Mouse (Mus musculus): Measurements from ENCODE around the gene Ostm1. TPM values are rescaled to one million over a fixed set of nuclear protein-coding genes. Genes with fewer than 3 reads are reported as not detected.

Gene Ostm1
- total and polyA plus RNA-seq, 3 experiments = 4.0 to 60.5 (median 24.5) TPM

DNA sequence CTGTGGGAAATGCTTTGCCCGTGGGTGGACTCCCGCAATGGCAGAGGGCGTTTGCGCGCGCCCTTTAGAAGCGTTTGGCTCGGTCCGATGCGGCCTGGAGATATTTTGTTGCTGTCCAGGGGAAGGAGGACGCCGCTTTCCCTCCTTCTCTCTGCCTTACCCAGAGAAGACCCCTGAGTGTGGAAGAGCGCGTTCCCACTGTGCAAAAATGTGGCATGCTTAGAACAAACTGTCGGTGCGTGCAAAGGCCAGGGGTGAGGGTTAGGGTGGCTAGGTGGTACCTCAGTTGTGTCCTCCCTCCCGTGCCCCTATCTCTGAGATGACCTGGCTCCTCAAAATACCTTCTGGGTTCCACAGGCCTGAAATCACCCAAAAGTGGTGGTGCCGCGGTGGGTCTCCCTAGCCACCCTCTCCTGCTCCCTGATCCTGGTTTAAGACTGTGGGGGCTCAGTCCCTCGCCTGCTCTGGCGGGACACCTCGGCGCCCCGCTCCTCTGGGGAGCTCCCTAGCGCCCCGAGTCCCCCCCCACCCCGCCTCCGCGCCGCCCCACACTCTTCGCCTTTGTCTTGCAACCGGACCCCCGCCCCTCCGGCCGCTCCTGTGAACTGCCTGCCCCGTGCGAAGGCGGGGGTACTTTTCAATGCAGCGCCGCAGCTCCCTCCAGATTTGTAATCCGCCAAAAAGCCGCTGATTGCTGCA lies 48.3 kb downstream of the Ostm1 start:
- Histone ChIP-seq H3K27me3 (ENCODE audit: insufficient read depth, low read length) (peaks cover 78% of the 10 kb centered on the region), H3K4me3 (ENCODE audit: low read depth, low read length) (no peak overlapping the region), H3K9me3 (replicated peaks) (no peaks in the 10 kb centered on the region), H3K4me1 (ENCODE audit: insufficient read depth, low read depth, low read length) (peaks cover 32% of the 10 kb centered on the region), H3K36me3 (replicated peaks) (no peaks in the 10 kb centered on the region)
- no peak for DNase-seq (ENCODE audit: low spot score)
- TF ChIP-seq TAL1 (conservative IDR thresholded peaks at IDR 0.05; ENCODE audit: low read depth, low read length) = no peak
- no peak for TF ChIP-seq GATA2 (IDR thresholded peaks at IDR 0.05; ENCODE audit: borderline replicate concordance, low read depth, low read length)
- no peak for TF ChIP-seq GATA1 (IDR thresholded peaks at IDR 0.05; ENCODE audit: borderline replicate concordance, low read length)
- TF ChIP-seq POLR2AphosphoS5 (IDR thresholded peaks at IDR 0.05; ENCODE audit: insufficient replicate concordance, low read depth, low read length) = no peak
- TF ChIP-seq CTCF (IDR thresholded peaks at IDR 0.05; ENCODE audit: low read depth, low read length) = no peak
- ATAC-seq (ENCODE audit: extremely low read depth, insufficient number of reproducible peaks, low FRiP score, poor library complexity, severe bottlenecking) = no peak

- Histone ChIP-seq H3K36me3 (replicated peaks) (no peaks in the 10 kb centered on the region), H3K9me3 (replicated peaks) (no peaks in the 10 kb centered on the region), H3K4me3 (ENCODE audit: low read depth, low read length) (peak overlapping the region; percentile 71), H3K27me3 (ENCODE audit: insufficient read depth, low read length) (peaks cover 79% of the 10 kb centered on the region), H3K4me1 (ENCODE audit: insufficient read depth, low read depth, low read length) (peaks cover 38% of the 10 kb centered on the region)
- ATAC-seq (ENCODE audit: extremely low read depth, insufficient number of reproducible peaks, low FRiP score, poor library complexity, severe bottlenecking) (no peak), DNase-seq (ENCODE audit: low spot score) (peak; percentile 20)
- TF ChIP-seq POLR2AphosphoS5 (IDR thresholded peaks at IDR 0.05; ENCODE audit: insufficient replicate concordance, low read depth, low read length) (no peak), GATA2 (IDR thresholded peaks at IDR 0.05; ENCODE audit: borderline replicate concordance, low read depth, low read length) (no peak), TAL1 (conservative IDR thresholded peaks at IDR 0.05; ENCODE audit: low read depth, low read length) (no peak), CTCF (IDR thresholded peaks at IDR 0.05; ENCODE audit: low read depth, low read length) (no peak), GATA1 (IDR thresholded peaks at IDR 0.05; ENCODE audit: borderline replicate concordance, low read length) (no peak)
Measured at GRCm38 (mm10) chr10:42632453-42633360, 49.1 kb downstream of the Ostm1 start.

DNA sequence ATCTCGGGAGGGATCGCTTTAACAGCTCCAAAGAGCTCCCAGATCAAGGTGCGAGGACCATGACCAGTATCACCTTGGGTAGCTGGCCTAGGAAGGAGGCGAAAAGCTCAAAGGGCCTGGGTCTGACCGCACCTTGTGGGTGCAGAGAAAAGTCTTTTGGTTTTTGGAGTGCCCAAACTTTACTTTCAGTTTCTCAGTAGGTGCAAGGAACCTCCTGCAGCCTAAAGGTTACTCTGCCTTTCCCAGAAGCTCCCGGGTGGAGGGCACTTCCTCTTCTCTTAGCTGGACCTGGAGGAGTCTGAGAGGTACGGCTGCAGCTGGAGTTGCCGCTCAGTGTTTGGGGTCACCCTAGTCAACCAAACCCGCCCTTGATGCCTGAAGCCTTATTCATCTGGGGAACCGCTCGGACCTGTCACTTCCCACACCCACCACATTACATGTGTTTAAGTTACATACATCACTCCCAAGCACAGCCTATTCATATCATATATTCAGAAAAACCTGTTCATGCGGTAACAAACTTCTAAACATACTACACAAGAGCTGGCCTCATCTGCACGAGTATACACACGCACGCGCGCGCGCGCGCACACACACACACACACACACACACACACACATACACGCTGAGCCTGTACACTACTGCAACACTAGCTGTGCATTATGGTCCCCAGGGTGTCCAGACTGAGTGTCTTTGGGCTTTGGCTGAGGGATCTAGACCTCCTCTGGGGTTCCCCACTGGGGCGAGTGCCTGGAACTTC lies 49.9 kb downstream of the Ostm1 start:
- Histone ChIP-seq H3K36me3 (replicated peaks) (no peaks in the 10 kb centered on the region), H3K9me3 (replicated peaks) (no peaks in the 10 kb centered on the region), H3K4me3 (ENCODE audit: low read depth, low read length) (peak overlapping the region; percentile 71), H3K27me3 (ENCODE audit: insufficient read depth, low read length) (peaks cover 75% of the 10 kb centered on the region), H3K4me1 (ENCODE audit: insufficient read depth, low read depth, low read length) (peaks cover 38% of the 10 kb centered on the region)
- TF ChIP-seq POLR2AphosphoS5 (IDR thresholded peaks at IDR 0.05; ENCODE audit: insufficient replicate concordance, low read depth, low read length) = no peak
- DNase-seq (ENCODE audit: low spot score) (peak; percentile 43), ATAC-seq (ENCODE audit: extremely low read depth, insufficient number of reproducible peaks, low FRiP score, poor library complexity, severe bottlenecking) (no peak)

DNA sequence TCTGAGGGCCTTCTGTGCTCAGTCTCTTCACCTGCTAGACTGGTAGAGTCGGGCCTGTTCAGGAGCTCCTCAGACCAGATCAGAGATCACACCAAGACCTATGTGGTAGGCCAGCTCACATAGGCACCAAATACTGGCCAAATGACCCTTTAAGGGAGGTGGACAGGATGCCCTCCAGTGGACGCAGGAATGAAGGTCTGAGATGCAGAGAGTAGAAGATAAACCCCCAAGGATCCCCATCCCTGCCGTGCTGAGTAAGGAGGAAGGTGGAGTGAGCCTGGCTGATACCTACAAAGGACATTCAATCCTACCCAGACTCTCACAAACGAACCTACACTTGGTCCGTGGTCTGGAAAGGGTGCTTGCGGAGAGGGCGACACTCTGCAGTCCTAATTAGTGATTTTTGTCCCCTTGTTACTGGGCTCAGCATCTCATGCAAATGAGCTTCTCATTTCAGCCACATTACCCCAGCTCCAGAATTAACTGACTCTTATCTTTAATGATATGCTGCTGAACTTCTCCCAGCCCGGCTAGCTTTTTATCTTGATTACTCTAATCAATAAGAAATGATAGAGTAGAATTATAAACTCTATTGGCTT lies 50.6 kb downstream of the Ostm1 start:
- Histone ChIP-seq H3K36me3 (replicated peaks) (no peaks in the 10 kb centered on the region), H3K4me1 (ENCODE audit: insufficient read depth, low read depth, low read length) (peaks cover 38% of the 10 kb centered on the region), H3K27me3 (ENCODE audit: insufficient read depth, low read length) (peaks cover 68% of the 10 kb centered on the region), H3K9me3 (replicated peaks) (no peaks in the 10 kb centered on the region), H3K4me3 (ENCODE audit: low read depth, low read length) (no peak overlapping the region)
- no peak for ATAC-seq (ENCODE audit: extremely low read depth, insufficient number of reproducible peaks, low FRiP score, poor library complexity, severe bottlenecking)
- no peak for TF ChIP-seq TAL1 (conservative IDR thresholded peaks at IDR 0.05; ENCODE audit: low read depth, low read length)
- TF ChIP-seq POLR2AphosphoS5 (IDR thresholded peaks at IDR 0.05; ENCODE audit: insufficient replicate concordance, low read depth, low read length) = no peak
- TF ChIP-seq GATA2 (IDR thresholded peaks at IDR 0.05; ENCODE audit: borderline replicate concordance, low read depth, low read length) = no peak
- TF ChIP-seq CTCF (IDR thresholded peaks at IDR 0.05; ENCODE audit: low read depth, low read length) = no peak
- no peak for TF ChIP-seq GATA1 (IDR thresholded peaks at IDR 0.05; ENCODE audit: borderline replicate concordance, low read length)
- no peak for DNase-seq (ENCODE audit: low spot score)

GRCm38 (mm10) chr10:42635046-42635445 lies 51.4 kb downstream of the Ostm1 start:
- no peaks in the 10 kb centered on the region for H3K36me3 ChIP-seq (replicated peaks)
- ATAC-seq (ENCODE audit: extremely low read depth, insufficient number of reproducible peaks, low FRiP score, poor library complexity, severe bottlenecking) = no peak
- H3K9me3 ChIP-seq (replicated peaks) = no peaks in the 10 kb centered on the region
- peaks cover 63% of the 10 kb centered on the region for H3K27me3 ChIP-seq (ENCODE audit: insufficient read depth, low read length)
- no peak for DNase-seq (ENCODE audit: low spot score)
- peaks cover 39% of the 10 kb centered on the region for H3K4me1 ChIP-seq (ENCODE audit: insufficient read depth, low read depth, low read length)
- no peak overlapping the region for H3K4me3 ChIP-seq (ENCODE audit: low read depth, low read length)
- TF ChIP-seq CTCF (IDR thresholded peaks at IDR 0.05; ENCODE audit: low read depth, low read length) (no peak), POLR2AphosphoS5 (IDR thresholded peaks at IDR 0.05; ENCODE audit: insufficient replicate concordance, low read depth, low read length) (no peak), GATA2 (IDR thresholded peaks at IDR 0.05; ENCODE audit: borderline replicate concordance, low read depth, low read length) (no peak)
